Mouse (Mus musculus) hindbrain, embryonic 13.5 days (tissue): ENCODE measurements at regions not wholly inside any gene's neighbourhood (a gene's known extent, or its start where the extent isn't known, plus 50 kb on each side); places are given as distances from the start of the nearest gene placed in this dataset.

ENCODE experiments used
- ATAC-seq: fragments of 200-750 bp; cut with Nextera tagmentation; 2 replicates; pipeline ENCODE4 v1.8.0; 2017; ENCODE audit warnings: moderate TSS enrichment; ENCODE audit not compliant: low FRiP score
- H3K27ac ChIP-seq: fragments of 300-500 bp; sonication (generic); 2 replicates; pipeline ENCODE4 v1.5.1; 2015; ENCODE audit warnings: inconsistent platforms, mild to moderate bottlenecking, moderate library complexity
- H3K27me3 ChIP-seq: fragments of 300-500 bp; sonication (generic); 2 replicates; pipeline ENCODE4 v1.6.1; 2015; ENCODE audit warnings: mild to moderate bottlenecking, inconsistent platforms
- H3K36me3 ChIP-seq: fragments of 300-500 bp; sonication (generic); 2 replicates; pipeline ENCODE4 v1.6.1; 2015; ENCODE audit warnings: mild to moderate bottlenecking, inconsistent platforms
- H3K4me1 ChIP-seq: fragments of 300-500 bp; sonication (generic); replicated peaks from 2 replicates; pipeline ENCODE4 v1.6.1; 2015; ENCODE audit warnings: inconsistent platforms
- H3K4me2 ChIP-seq: fragments of 300-500 bp; sonication (generic); 2 replicates; pipeline ENCODE4 v1.6.1; 2015; ENCODE audit warnings: inconsistent platforms, mild to moderate bottlenecking, moderate library complexity
- H3K4me3 ChIP-seq: fragments of 300-500 bp; sonication (generic); 2 replicates; pipeline ENCODE4 v1.5.1; 2015; ENCODE audit warnings: mild to moderate bottlenecking, inconsistent platforms
- H3K9ac ChIP-seq: fragments of 300-500 bp; sonication (generic); 2 replicates; pipeline ENCODE4 v1.6.1; 2015; ENCODE audit warnings: mild to moderate bottlenecking, inconsistent platforms
- H3K9me3 ChIP-seq: fragments of 300-500 bp; sonication (generic); 2 replicates; pipeline ENCODE4 v1.6.1; 2016; ENCODE audit warnings: inconsistent platforms
- WGBS: fragments of 180-500 bp; shearing (Covaris S2); methylation state at CpG from one replicate; pipeline ENCODE4 v1.1.7; 2015; 5-methylcytosine and 5-hydroxymethylcytosine counted together

- Histone ChIP-seq H3K9ac (no peak overlapping the region), H3K4me2 (no peak overlapping the region), H3K27ac (no peak overlapping the region), H3K27me3 (no peaks in the 10 kb centered on the region), H3K36me3 (no peaks in the 10 kb centered on the region), H3K9me3 (no peaks in the 10 kb centered on the region), H3K4me3 (no peak overlapping the region), H3K4me1 (peaks cover 8% of the 10 kb centered on the region)
- ATAC-seq: no peak
- WGBS: 72% methylated on average over 2 of the region's 2 CpGs
Measured at GRCm38 (mm10) chr4:95358674-95359073, 198.6 kb upstream of the Fggy start.

GRCm38 (mm10) chr4:95360336-95360967 lies 196.9 kb upstream of the Fggy start:
- H3K36me3 ChIP-seq: no peaks in the 10 kb centered on the region
- ATAC-seq: no peak
- no peak overlapping the region for H3K4me3 ChIP-seq
- H3K9me3 ChIP-seq: no peaks in the 10 kb centered on the region
- no peak overlapping the region for H3K27ac ChIP-seq
- no peak overlapping the region for H3K9ac ChIP-seq
- H3K4me1 ChIP-seq: no peaks in the 10 kb centered on the region
- no peak overlapping the region for H3K4me2 ChIP-seq
- 45% methylated on average over 3 of the region's 3 CpGs for WGBS
- H3K27me3 ChIP-seq: no peaks in the 10 kb centered on the region

- H3K9ac ChIP-seq: no peak overlapping the region
Measured at GRCm38 (mm10) chr4:95364376-95365082, 192.8 kb upstream of the Fggy start.

GRCm38 (mm10) chr4:95376386-95376785 lies 180.9 kb upstream of the Fggy start:
- no peaks in the 10 kb centered on the region for H3K36me3 ChIP-seq
- no peak overlapping the region for H3K9ac ChIP-seq
- H3K27ac ChIP-seq: no peak overlapping the region
- no peak for ATAC-seq
- H3K9me3 ChIP-seq: no peaks in the 10 kb centered on the region
- WGBS: 80% methylated on average over 5 of the region's 5 CpGs
- no peak overlapping the region for H3K4me2 ChIP-seq
- H3K4me3 ChIP-seq: no peak overlapping the region
- H3K4me1 ChIP-seq: peaks cover 7% of the 10 kb centered on the region
- no peaks in the 10 kb centered on the region for H3K27me3 ChIP-seq

More at GRCm38 (mm10) chr4:95364376-95365082, 192.8 kb upstream of the Fggy start:
- Histone ChIP-seq H3K27me3 (no peaks in the 10 kb centered on the region), H3K4me2 (no peak overlapping the region), H3K27ac (no peak overlapping the region), H3K9me3 (no peaks in the 10 kb centered on the region), H3K4me1 (no peaks in the 10 kb centered on the region), H3K4me3 (no peak overlapping the region), H3K36me3 (no peaks in the 10 kb centered on the region)
- WGBS: 89% methylated on average over 4 of the region's 4 CpGs
- ATAC-seq: no peak

GRCm38 (mm10) chr4:95377222-95378134 lies 179.8 kb upstream of the Fggy start:
- Histone ChIP-seq H3K4me1 (peaks cover 7% of the 10 kb centered on the region), H3K27ac (no peak overlapping the region), H3K9me3 (no peaks in the 10 kb centered on the region), H3K27me3 (no peaks in the 10 kb centered on the region), H3K9ac (no peak overlapping the region), H3K36me3 (no peaks in the 10 kb centered on the region), H3K4me3 (no peak overlapping the region), H3K4me2 (no peak overlapping the region)
- 61% methylated on average over 9 of the region's 9 CpGs for WGBS
- no peak for ATAC-seq

GRCm38 (mm10) chr4:95378645-95379044 lies 178.7 kb upstream of the Fggy start:
- no peak overlapping the region for H3K9ac ChIP-seq
- no peak overlapping the region for H3K4me3 ChIP-seq
- no peaks in the 10 kb centered on the region for H3K9me3 ChIP-seq
- H3K27ac ChIP-seq: no peak overlapping the region
- WGBS: 90% methylated on average over 3 of the region's 3 CpGs
- no peak for ATAC-seq
- no peaks in the 10 kb centered on the region for H3K36me3 ChIP-seq
- H3K27me3 ChIP-seq: no peaks in the 10 kb centered on the region
- peaks cover 7% of the 10 kb centered on the region for H3K4me1 ChIP-seq
- no peak overlapping the region for H3K4me2 ChIP-seq

GRCm38 (mm10) chr4:95383216-95383892 lies 174.0 kb upstream of the Fggy start:
- Histone ChIP-seq H3K27me3 (no peaks in the 10 kb centered on the region), H3K9ac (no peak overlapping the region), H3K9me3 (no peaks in the 10 kb centered on the region), H3K4me1 (no peaks in the 10 kb centered on the region), H3K4me3 (no peak overlapping the region), H3K4me2 (no peak overlapping the region), H3K36me3 (no peaks in the 10 kb centered on the region), H3K27ac (no peak overlapping the region)
- no peak for ATAC-seq
- WGBS: 93% methylated on average over 8 of the region's 8 CpGs

- Histone ChIP-seq H3K4me2 (no peak overlapping the region), H3K4me1 (no peaks in the 10 kb centered on the region), H3K9ac (no peak overlapping the region), H3K27me3 (no peaks in the 10 kb centered on the region), H3K36me3 (no peaks in the 10 kb centered on the region), H3K27ac (no peak overlapping the region), H3K9me3 (no peaks in the 10 kb centered on the region), H3K4me3 (no peak overlapping the region)
- ATAC-seq: no peak
- WGBS: 68% methylated on average over 7 of the region's 7 CpGs
Measured at GRCm38 (mm10) chr4:95385552-95385951, 171.8 kb upstream of the Fggy start.

- H3K4me1 ChIP-seq: no peaks in the 10 kb centered on the region
- H3K9ac ChIP-seq: no peak overlapping the region
- no peaks in the 10 kb centered on the region for H3K27me3 ChIP-seq
- no peak overlapping the region for H3K4me3 ChIP-seq
- H3K9me3 ChIP-seq: no peaks in the 10 kb centered on the region
- 47% methylated on average over 2 of the region's 2 CpGs for WGBS
- H3K4me2 ChIP-seq: no peak overlapping the region
- ATAC-seq: no peak
- H3K27ac ChIP-seq: no peak overlapping the region
- H3K36me3 ChIP-seq: no peaks in the 10 kb centered on the region
Measured at GRCm38 (mm10) chr4:95386021-95386420, 171.3 kb upstream of the Fggy start.

GRCm38 (mm10) chr4:95388556-95388955 lies 168.8 kb upstream of the Fggy start:
- H3K27me3 ChIP-seq: no peaks in the 10 kb centered on the region
- H3K9me3 ChIP-seq: no peaks in the 10 kb centered on the region
- H3K9ac ChIP-seq: no peak overlapping the region
- H3K4me3 ChIP-seq: no peak overlapping the region
- 86% methylated on average over 3 of the region's 3 CpGs for WGBS
- H3K27ac ChIP-seq: no peak overlapping the region
- no peak overlapping the region for H3K4me2 ChIP-seq
- H3K4me1 ChIP-seq: no peaks in the 10 kb centered on the region
- no peaks in the 10 kb centered on the region for H3K36me3 ChIP-seq
- ATAC-seq: no peak

GRCm38 (mm10) chr4:95389647-95390046 lies 167.7 kb upstream of the Fggy start:
- no peaks in the 10 kb centered on the region for H3K9me3 ChIP-seq
- H3K4me1 ChIP-seq: no peaks in the 10 kb centered on the region
- H3K36me3 ChIP-seq: no peaks in the 10 kb centered on the region
- H3K27me3 ChIP-seq: no peaks in the 10 kb centered on the region
- whole genome bisulfite sequencing: 57% methylated on average over 2 of the region's 2 CpGs
- ATAC-seq: no peak
- no peak overlapping the region for H3K4me2 ChIP-seq
- H3K27ac ChIP-seq: no peak overlapping the region
- H3K9ac ChIP-seq: no peak overlapping the region
- H3K4me3 ChIP-seq: no peak overlapping the region

- Histone ChIP-seq H3K36me3 (no peaks in the 10 kb centered on the region), H3K4me3 (no peak overlapping the region), H3K27ac (no peak overlapping the region), H3K9me3 (no peaks in the 10 kb centered on the region), H3K4me1 (no peaks in the 10 kb centered on the region), H3K4me2 (no peak overlapping the region), H3K27me3 (no peaks in the 10 kb centered on the region), H3K9ac (no peak overlapping the region)
- no peak for ATAC-seq
Measured at GRCm38 (mm10) chr4:95390549-95390948, 166.8 kb upstream of the Fggy start.
